Mouse (Mus musculus) embryonic fibroblast, embryonic 13.5 days (primary cell): ENCODE data around the gene Cfap58. TPM values are rescaled to one million over a fixed set of nuclear protein-coding genes. Genes with fewer than 3 reads are reported as not detected.

Experiments
- H3K27ac ChIP-seq: 2 replicates; pipeline ENCODE4 v1.5.1; 2012; ENCODE audit warnings: low read length, control low read depth, inconsistent platforms; ENCODE audit not compliant: insufficient read depth
- H3K4me1 ChIP-seq: 2 replicates; pipeline ENCODE4 v1.6.1; 2011; ENCODE audit warnings: low read length; ENCODE audit not compliant: control insufficient read depth, insufficient read depth
- H3K4me3 ChIP-seq: 2 replicates; pipeline ENCODE4 v1.5.1; 2011; ENCODE audit warnings: mild to moderate bottlenecking, control low read depth, low read length; ENCODE audit not compliant: insufficient read depth
- CTCF ChIP-seq: IDR thresholded peaks from 2 replicates; pipeline ENCODE4 v1.5.1; 2011; ENCODE audit warnings: mild to moderate bottlenecking, control low read depth, low read length, moderate library complexity, borderline replicate concordance; ENCODE audit not compliant: insufficient read depth
- POLR2A ChIP-seq: IDR thresholded peaks from 2 replicates; pipeline ENCODE4 v1.6.1; 2011; ENCODE audit warnings: low read depth, mild to moderate bottlenecking, control low read depth, low read length, moderate library complexity
- polyA plus RNA-seq: library from polyadenylated mRNA; stranded (reverse); fragments of >200 nt; gene quantifications from 2 replicates; pipeline ENCODE4 v1.2.4, GENCODE M21; 2011; ENCODE audit warnings: low read depth; ENCODE audit not compliant: missing spikeins, insufficient read length

Gene Cfap58
- polyA plus RNA-seq, 1 experiment = not detected

DNA sequence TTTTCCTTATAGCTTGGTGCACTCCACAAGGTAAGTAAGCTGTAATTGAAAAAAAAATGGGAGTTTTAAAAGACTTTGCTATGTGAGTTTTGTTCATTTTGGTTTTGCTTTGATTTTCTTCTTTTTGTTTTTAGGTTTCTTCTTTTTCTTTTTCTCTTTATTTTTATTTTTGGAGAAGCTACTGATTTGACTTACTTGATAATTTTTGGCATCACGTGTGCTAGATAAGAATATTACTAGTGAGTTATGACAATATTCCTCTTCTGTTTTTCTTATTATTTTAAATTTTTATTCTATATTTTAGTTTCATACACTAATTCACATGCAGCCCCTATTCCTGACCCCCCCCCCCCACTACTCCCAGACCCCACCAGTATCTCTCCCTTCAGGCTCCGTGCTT, 10.4 kb upstream of the Cfap58 start:
- TF ChIP-seq POLR2A = no peak
- TF ChIP-seq CTCF = no peak
- Histone ChIP-seq H3K4me3 (no peak overlapping the region), H3K4me1 (peaks cover 4% of the 10 kb centered on the region; the same call in 1 of the 2 replicates), H3K27ac (no peak overlapping the region)

DNA sequence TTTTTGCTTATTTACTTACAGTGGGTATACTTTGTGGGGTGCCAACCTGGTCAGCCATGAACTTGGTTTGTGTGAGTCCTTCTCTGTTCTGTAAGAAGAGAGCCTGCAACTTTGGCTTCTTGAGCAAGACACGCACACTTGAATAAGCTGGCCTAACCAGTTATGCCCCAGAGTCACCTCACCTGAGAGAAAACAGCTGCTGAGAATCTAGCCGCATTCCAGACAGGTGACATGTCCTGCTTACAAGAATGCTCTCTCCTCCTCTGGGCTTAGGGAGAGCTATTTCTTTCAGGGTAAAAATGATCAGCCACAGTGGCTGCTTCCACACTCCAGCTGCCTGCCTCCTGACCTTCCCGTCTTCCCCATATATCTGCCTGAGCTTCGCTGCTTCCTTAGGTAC, 8.4 kb upstream of the Cfap58 start:
- TF ChIP-seq POLR2A (no peak), CTCF (no peak)
- no peak overlapping the region for H3K27ac ChIP-seq
- H3K4me1 ChIP-seq = peaks cover 4% of the 10 kb centered on the region; the same call in 1 of the 2 replicates
- H3K4me3 ChIP-seq = no peak overlapping the region

DNA sequence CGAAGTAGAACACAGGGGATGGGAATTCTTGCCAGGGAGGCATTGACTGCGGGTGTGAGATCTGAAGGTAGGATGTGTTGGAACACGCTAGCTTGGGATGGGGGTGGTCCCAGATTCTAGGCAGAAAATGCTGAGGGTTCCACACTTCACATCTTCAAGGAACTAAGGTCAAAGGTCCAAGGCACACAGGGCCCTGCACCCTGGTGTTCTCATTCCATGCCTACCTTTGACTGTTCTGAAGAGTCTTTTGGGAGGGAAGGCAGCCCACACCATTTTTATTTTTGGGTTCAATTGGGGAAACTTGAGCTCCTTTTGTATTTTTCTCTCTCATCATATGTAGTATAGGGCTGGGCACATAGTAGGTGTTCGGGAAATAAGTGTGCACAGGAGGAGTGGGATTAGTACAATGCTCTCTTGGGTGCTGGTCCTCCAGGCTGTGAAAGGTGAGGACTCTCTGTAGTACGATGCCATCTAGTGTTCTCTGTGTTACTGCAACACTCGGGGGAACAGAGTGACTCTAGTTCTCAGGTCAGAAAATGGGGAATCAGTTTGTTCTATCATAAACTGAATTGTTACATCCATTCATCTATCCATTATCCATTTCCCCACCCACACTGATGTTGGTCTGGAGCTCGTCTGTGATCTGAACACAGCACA, 5.4 kb upstream of the Cfap58 start:
- Histone ChIP-seq H3K27ac (no peak overlapping the region), H3K4me3 (no peak overlapping the region), H3K4me1 (peaks cover 4% of the 10 kb centered on the region; the same call in 1 of the 2 replicates)
- TF ChIP-seq CTCF = peak; percentile 64; the same call in 1 of the 2 replicates
- no peak for TF ChIP-seq POLR2A

DNA sequence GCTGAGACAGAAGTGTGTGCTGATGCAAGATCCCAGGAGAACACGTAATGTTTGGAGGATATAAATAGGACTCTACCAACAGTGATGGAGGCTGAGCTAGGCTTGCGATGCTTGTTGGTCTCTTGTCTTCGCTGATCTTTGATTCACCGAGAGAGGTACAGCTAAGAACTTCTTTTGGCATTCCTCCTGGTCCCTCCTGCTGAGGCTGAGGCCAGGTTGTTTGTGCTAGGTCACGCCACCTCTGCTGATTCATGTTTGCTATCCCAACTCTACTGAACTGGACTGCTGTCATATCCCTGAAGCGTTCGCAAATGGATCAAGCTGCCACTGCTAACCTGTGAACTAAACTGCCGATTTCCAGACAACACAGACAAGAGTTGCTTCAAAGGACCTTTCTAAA, 3.3 kb upstream of the Cfap58 start:
- TF ChIP-seq CTCF = no peak
- TF ChIP-seq POLR2A = no peak
- H3K27ac ChIP-seq = no peak overlapping the region

DNA sequence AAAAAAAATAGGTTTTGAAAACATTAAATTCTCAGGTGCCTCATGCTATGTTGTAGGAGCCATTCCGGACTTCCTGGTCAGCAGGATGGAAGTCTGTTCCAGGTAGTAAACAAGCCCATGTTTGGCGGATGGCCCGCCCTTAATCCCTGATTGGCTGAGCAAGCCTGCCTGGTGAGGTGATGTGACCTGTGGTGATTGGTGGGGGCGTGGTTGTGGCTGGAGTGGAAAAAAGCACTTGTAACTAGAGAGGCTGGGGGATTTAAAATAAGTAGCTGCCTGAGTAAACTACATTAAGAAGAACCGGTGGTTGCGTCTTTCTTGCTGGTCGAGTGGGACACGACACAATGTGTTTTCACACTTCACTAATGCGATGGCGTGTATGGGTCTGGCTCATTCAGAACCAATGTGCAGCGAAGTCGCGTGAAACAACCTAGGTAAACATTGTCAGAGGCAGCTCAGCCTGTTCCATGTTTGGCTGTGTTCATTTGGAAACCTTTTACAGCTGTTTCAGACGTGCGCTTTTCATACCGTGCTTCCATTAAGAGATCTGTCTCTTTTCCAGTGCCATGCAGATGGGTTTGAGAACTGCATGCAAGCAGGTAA, 2.7 kb upstream of the Cfap58 start:
- no peak overlapping the region for H3K27ac ChIP-seq
- H3K4me3 ChIP-seq = no peak overlapping the region
- no peaks in the 10 kb centered on the region for H3K4me1 ChIP-seq
- TF ChIP-seq POLR2A (no peak), CTCF (no peak)

More for the DNA sequence above, 3.3 kb upstream of the Cfap58 start:
- Histone ChIP-seq H3K4me3 (no peak overlapping the region), H3K4me1 (peaks cover 3% of the 10 kb centered on the region; the same call in 1 of the 2 replicates)

DNA sequence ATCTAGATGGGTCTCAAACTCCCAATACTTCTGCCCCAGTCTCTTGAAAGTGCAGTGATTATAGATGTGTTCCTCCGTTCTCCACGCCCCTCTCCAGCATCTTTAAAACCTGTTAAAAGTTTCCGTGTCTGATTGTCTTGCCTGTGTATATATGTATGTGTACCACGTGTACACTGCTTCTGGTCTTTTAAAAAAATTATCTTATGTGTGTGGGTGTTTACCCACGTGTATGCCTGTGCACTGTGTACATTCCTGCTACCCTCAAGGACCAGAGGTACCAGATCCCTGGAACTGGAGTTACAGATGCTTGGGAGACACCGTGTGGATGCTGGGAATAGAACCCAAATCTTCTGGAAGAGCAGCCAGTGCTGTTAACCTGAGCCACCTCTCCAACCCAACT, 1.9 kb upstream of the Cfap58 start:
- Histone ChIP-seq H3K4me1 (no peaks in the 10 kb centered on the region), H3K4me3 (no peak overlapping the region), H3K27ac (no peak overlapping the region)
- TF ChIP-seq CTCF (no peak), POLR2A (no peak)

DNA sequence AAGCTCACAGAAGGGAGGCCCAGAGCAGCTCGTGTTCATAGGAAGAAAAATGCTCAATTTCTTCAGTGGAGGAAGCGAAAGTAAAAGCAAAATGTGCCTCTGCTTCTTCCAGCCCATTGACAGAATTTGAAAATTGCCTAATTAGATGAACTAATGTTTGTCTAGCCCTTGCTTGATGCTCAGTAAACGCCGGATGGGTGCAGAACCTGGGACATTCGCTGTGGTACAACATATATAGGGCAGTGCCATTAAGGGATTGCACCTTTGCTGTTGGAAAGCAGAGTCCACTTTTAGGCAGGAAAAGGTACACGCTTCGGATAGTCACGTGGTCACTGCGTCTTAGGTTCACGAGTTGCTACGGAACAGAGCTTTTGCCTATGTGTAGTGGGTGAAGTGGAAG, 985 bp upstream of the Cfap58 start:
- Histone ChIP-seq H3K27ac (no peak overlapping the region), H3K4me1 (no peaks in the 10 kb centered on the region), H3K4me3 (no peak overlapping the region)
- TF ChIP-seq CTCF = no peak
- TF ChIP-seq POLR2A = no peak

DNA sequence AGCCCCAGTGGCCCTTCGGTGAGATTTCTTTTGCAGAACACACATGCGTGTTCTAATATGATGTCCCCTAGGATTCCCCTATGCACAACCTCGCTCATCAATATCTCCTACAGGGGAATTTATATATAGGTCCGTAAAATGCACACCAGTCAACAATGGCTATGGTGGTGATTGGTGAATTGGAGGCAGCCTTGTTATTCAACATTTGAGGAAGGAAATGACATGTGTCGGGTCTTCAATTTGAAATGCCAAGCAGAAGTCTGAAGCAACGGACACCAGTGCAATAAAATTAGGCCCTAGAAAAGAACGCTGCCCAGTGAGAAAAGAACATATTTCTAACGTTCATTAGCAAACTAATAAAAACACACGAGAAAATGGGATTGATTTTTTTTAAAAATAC, 537 bp upstream of the Cfap58 start:
- no peak overlapping the region for H3K27ac ChIP-seq
- TF ChIP-seq POLR2A (no peak), CTCF (no peak)
- H3K4me1 ChIP-seq = no peaks in the 10 kb centered on the region
- no peak overlapping the region for H3K4me3 ChIP-seq

DNA sequence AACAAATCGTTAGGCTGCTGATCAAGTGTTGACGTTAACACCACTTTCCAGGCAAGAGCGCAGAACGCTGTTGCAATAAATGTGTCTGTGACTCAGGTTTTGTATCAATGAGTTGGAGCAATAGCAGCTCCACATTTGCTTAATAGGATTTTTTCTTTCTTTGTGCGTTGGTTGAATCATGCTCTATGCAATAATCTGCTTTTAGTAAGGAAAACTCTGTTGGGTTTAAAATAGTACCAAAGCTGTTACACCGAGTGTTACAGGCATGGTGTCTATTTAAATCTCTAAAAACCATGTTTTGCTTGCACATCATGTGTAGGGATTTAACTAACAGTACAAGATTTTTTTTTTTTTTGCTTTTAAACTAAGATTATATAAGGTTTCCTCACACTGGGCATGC, 1.9 kb downstream of the Cfap58 start:
- H3K27ac ChIP-seq = no peak overlapping the region
- H3K4me3 ChIP-seq = no peak overlapping the region
- no peaks in the 10 kb centered on the region for H3K4me1 ChIP-seq
- TF ChIP-seq POLR2A (no peak), CTCF (no peak)

DNA sequence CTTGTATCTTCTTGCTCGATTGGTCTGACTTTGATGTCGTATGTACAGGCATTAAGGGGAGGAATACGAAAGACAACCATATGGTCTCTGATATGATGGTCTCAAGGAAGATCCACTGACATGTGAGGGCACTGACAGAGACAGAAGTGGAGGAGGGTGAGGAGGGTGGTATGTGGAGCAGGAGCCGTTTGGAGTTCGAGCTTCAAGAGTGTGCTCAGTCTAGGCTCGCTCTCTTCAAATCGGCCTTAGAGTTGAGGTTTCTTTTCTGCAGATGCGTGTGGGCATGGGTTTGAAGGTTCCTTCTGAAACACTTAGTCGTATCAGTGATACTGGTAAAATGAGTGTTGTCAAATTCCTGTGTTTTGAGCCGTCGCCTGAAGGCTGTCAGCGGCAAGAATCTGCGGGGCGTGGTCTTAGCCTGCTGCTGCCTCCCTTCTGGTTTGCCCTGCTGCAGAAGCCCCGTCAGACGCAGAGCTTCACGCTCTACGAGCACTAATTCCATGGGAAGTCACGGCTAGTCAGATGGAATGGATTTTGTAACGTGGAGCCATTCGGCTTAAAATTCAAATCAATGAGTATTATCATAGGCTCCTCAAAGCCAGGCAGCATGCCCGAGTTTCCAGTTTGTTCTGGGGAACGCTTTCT, 9.5 kb downstream of the Cfap58 start:
- no peak overlapping the region for H3K4me3 ChIP-seq
- H3K27ac ChIP-seq = no peak overlapping the region
- H3K4me1 ChIP-seq = no peaks in the 10 kb centered on the region
- TF ChIP-seq POLR2A = no peak
- no peak for TF ChIP-seq CTCF
